Mouse (Mus musculus) embryo, embryonic 10 days (tissue): ENCODE results near the gene Mettl25.
A peak's percentile ranks its signal among the peaks of the same experiment; 100 is the strongest.

Experiments used
- DNase-seq: peaks from one replicate; pipeline ENCODE4 v3.0.0-alpha.2; 2015; ENCODE audit warnings: low spot score

The Mettl25 gene

DNA sequence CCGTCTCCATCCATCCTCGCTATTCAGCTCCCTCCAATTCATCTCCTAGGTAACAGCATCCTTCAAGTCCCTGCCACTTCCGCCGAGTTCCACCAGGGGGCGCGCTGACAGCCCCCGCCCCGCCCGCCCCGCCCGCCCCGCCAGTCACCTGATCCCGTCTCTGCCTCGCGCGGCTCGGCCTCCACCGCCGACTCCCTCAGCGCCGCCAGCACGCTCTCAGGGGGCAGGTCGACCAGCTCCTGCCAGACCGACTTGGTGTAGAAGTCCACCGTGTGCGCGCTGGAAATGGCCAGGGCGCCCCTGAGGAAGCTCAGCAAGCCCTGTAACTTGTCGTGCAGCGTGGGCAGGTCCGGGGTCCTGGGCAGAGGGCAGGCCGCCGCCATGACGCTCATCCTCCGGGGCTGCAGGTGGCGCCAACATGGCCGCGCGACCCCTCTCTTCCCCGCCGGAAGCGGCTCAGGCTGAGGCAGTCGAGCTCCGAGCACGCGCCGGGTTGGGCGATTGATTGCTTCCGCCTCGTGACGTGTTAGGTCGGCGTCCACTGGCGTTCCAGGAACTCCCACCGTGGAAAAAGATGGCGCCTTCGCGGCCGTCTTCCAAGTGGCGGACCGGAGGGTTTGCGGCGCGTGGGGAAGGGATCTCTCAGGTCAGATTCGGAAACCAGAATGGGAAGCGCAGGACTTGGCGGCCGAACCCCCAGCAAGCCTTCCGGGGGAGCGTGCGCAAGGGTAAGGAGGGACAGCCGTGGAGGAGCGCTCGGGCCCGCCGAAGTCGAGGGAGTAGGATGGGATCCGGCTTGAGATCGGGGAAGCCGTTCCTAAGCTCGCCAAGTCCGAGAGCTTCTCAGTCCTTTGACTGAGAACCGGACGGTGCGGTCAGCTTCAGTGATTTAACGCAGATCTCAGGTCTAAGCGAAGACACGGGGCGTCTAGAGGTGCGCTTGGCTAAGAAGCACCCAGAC lies at the start of gene Mettl25, which contains the start of gene Ccdc59:
Mettl25 (minus strand) TSS at position 453 of the 961 bp plus-strand sequence.
Ccdc59 (plus strand) TSS at position 140 of the 961 bp plus-strand sequence.
- DNase-seq = peak; percentile 98

DNA sequence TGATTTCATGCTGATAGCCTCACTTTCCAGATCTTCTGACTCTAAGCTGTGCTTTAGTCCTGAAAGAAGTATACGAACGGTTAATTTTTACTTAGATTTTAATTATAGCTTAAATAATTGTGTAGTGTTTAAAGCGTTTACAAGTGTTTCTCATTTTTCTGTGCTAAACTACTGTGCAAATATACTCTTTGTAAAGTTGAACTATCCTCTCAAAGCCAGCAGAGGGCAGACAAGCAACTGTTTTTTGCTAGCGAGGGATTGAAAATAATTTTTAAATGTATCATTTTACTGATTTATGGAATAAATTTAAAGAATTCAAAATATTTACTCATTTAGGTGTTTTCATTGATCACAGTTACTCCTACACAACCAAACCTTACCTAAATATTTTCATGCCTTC lies 26.1 kb upstream of the Mettl25 start:
- DNase-seq = peak; percentile 35

DNA sequence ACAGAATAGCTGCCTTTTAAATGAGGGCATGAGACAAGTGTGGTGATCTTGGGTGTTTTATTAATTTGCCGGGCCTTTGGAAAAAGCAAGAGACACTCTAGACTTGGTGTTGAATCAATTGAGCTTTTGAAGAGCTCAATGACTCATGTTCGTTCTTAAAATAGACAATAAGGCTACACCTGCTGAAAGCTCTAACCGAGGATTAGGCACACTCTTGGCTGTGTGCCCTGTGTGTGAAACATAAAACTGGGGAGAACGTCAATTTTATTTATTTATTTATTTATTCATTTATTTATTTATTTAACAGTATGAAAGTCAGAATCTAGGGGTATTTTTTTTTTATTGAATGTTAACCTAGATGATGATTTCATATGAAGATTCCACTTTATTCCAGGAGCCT lies 10.0 kb upstream of the Mettl25 start:
- DNase-seq = no peak

DNA sequence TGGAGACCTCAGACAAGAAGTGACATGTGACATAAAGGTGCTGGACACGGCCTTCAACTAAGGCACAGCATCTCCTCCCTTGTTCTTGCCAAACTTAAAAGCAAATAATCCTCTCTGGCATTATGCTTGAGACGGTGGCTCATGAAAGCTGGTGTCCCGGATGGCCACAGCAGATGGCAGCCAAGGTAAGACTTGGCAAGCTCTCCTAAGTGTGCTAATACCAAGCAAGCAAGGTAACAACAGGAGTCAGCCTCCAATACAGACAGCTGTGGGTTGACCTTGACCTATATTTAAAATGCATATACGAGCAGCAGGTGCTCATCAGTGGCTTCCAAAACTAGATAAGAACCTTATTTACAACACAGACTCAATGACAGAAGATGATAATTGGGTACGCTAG lies 9.1 kb upstream of the Mettl25 start:
- no peak for DNase-seq

DNA sequence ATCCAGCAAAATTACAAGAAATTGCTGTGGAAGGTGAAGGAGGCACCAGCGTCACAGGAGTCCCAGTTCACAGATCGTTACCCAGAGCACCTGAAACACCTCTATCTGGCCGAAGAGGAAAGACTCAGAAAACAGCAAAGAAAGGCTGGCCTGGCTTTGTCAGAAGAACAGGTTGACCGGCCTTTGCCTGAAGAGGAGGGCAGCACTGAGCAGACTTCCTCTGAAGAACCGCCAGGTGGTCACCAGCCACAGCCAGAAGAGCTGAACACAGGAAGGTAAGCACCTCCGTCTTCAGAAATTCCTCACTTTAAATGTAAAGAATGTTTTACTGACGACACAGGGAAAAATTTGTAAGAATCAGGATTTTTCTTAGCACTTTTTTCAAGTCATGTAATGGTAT lies 1.4 kb upstream of the Mettl25 start:
- DNase-seq = no peak

DNA sequence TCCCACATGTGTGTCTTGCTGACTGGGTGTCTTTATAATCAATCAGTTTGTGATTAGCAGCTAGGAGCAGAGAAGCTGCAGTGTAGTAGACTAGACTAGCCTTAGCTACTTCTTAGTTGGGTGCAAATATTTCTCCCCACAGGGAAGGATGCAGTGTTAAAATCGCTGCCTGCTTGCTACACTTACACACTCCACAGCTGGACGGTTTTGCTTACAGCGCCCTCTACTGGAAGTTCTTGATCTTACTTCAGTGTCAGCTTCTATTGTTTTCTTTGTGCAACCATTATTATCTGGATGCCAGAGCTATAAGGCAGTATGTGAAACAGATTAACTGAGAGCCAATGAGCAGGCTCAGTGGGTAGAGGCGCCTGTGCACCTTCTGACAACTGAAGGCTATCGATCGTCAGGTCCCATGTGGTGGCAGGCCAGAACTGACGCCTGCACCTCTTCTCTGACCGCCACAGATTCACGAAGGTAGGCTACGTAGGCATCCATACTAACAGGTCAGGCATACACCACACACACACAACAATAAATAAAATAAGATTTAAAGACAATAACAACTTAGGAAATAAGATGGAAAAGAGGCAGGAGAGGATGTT lies 6.5 kb downstream of the Mettl25 start:
- peak; percentile 66 for DNase-seq

DNA sequence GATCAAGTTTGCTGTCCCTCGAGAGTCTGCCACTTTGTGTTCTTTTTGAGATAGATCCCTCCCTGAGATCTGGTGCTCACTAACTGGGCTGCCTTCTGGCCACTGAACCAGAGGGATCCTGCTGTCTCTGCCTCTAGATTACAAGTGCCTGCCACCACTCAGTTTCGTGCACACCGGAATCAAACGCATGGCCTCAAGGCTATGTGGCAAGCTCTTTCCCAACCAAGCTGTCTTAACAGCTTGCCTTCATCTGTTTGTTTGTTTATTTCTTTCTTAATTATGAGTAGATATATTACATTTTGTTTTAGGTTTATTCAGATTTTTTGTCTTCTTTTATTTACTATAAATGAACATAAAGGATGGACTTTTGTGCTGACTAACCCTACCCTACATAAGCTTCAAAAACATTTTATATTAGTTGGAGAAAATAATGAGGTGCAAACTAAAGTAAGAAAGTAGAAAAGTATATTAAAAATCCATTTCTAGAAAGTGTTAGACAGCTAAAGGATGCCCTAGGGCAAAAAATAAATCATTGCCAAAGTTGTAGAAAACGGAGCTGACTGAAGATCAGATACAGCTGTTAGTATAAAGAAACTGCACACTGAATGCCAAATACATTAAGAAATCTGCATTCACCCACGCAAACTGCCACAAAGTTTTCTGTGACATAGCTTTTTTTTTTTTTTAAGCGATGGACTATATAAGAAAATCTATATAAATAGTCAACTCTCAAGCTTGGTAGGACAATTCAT lies 34.7 kb downstream of the Mettl25 start:
- no peak for DNase-seq

DNA sequence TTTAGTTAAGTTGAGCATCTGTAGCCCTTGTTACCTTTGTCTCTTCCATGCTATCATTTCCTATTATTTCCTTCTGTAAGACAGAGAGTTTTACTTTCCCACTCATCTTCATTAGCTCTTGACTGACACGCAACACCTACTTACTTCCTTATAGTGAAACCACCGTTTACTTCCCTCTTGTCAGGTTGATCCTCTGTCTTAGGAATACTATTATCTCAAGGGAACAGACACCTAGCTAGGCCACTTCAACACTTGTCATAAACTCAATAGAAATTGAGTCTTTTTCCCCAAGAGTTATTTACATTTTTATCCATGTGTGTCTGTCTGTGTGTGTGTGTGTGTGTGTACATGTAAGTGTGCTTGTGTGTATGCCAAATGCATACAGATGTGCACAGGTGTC lies 37.7 kb downstream of the Mettl25 start:
- no peak for DNase-seq

DNA sequence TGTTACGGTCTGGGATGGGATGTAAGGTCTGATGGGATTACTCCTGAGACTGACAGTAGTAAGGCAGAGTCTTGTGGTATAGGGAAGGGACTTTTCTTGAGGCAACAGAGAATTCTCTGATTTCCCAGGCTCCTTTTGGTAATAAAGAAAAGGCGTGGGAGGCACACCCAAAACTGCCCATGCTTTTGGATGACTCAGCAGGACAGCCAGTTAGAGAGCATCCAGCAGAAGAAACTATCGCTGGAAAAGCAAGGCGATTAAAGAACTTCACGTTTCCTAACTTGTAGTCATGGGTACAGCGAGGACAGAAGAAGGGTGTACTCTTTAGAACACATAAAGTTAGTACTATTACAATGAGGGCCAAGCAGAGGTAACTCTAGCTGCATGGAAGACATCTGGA lies 39.0 kb downstream of the Mettl25 start:
- DNase-seq = no peak

DNA sequence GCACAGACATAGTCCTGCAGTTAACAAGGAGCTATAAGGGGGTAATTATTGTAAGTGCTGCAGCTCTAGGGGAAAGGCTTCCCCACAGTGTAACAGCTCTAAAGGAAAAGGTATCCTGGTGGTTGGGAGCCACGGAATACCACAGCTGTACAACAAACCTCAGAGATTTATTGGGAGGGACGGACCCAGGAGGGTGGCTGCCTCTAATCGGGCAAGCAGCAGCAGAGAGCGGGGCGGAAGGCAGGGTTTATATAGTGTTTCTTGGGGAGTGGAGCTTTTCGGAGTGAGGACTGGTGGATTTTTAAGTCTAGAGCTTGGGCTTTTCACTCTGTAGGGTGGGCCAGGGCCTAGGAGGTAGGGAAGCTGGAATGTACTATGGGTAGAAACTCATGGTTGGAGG lies 40.0 kb downstream of the Mettl25 start:
- no peak for DNase-seq

DNA sequence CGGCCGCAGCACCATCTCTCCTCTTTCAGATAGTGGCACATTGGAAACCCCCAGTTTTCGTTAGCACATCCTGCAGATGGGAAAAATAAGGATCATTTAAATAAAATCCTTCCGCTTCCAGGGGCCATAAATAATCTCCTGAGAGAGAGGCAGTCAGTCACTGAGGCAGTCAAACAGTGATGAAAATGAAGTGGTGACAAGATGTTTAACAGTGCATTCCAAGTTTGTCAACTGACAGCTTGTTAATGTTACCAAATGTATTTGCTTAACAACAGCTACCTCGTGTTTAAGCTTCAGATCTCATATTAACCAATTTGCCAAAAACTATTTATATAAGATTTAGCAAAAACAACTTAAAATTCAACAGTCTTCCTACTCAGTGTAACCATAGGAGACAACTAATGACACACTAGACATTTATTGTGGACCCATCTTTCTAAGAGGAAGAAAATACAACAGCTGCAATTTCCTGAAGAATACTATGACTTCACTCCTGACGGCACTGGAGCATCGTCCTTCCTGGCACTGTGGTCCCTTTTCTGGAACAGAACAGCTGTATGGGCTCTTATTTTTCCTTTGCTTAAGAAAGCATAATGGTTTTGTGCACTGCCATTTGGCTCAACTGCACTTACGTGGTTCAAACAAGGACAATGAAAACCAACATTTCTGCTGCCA lies 43.8 kb downstream of the Mettl25 start:
- no peak for DNase-seq

DNA sequence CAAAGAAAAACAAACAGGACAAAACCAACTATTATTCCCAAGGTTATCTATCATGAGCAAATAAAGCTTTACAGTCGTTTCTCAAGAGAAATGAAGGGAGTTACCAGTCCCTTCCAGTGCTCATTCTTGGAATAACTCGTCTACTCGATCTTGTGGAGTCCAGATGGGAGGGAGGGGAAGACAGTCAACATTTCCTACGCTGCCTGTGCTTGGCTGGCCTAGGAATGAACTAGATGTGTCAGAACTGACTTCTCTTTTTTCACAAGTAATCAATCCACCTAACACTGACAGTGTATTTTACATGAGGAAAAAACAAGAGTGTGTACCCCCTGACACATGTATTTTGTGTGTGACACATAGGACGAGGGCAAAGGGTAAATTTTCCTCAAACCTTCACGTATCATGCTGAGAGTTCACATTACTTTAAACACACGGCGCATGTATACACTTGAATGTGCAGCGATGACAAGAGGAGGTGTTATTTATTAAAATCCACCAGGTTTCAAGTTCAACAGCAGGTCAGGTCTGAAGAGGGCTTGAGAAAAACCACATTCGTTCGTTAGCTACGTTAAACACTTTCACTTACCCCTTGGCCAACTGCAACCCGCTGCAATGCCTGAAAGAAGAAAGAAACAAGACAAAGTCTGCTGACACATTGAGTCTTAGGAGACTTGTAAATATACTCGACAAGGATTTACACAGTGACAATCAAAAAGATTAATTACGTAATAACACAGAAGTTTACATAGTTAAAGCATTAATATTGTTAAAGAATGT lies 47.2 kb downstream of the Mettl25 start:
- DNase-seq = peak; percentile 12

DNA sequence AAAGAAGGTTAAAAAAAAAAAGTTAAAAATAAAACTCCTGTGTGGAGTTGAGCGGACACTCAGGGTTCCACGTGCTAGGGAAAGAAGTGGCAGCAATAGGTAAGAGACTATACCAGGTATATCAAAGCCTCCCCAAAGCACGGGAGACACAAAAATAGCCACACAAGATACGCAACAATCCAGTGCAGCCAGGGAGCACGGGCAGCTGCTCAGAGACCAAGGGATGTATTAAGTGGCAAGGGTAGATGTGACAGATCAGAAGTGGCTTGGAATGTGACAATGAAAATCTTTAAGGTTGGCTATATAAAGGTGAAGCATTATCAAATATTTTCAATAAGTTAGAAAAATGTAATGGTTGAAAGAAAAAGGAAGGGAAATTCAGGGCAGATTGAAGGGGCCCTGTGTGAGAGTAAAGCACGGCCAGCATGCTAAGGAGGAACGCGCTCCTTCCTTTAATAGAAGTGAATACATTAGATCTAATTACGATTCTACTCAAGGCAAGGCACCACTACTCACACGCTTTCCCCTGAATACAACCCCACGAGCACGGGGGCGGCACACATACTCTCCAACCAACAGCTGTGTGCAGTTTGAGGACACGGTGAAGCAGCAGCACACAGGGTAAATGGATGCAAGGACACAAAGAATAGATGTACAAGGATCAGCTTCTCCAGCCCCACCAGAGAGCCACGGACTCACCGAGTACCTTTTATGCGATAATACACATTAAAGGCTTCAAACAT lies 52.3 kb downstream of the Mettl25 start:
- no peak for DNase-seq

DNA sequence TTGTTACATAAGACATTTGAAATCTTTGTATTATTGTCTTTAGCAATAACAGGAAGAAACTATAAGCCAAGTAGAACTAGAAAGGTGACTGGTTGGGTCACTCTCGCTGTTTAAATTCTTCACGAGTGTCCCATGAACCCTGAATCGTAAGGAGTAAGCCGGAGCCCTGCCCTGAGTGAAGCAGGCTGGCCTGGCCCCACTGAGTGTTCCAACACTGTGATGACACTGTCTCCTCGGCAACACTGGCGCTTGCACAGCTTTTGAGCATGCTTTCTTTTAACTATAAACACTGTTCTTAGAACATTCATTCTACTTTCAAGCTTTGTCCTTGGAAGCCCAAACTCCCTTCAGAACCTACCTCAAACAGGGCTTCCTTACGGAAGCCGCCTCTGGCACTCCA lies 57.4 kb downstream of the Mettl25 start:
- no peak for DNase-seq

DNA sequence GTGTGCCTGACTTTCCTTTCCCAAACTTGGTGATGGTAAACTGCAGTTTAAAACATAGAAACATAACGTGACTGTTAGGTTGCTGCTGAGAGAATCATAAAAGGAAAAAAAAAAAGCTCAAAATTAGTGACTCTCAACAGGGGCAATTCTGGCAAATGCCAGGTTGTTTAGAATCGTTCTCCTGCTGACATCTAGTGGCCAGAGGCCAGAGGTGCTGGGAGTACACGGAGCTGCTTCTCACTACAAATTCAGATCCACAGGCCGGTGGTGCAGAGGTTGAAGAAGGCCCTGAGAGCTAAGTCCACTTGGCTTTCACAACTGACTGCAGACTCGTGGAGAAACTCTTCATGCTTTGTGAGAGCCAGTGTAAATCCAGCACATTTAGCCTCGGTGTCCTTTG lies 66.8 kb downstream of the Mettl25 start:
- DNase-seq = peak; percentile 84

DNA sequence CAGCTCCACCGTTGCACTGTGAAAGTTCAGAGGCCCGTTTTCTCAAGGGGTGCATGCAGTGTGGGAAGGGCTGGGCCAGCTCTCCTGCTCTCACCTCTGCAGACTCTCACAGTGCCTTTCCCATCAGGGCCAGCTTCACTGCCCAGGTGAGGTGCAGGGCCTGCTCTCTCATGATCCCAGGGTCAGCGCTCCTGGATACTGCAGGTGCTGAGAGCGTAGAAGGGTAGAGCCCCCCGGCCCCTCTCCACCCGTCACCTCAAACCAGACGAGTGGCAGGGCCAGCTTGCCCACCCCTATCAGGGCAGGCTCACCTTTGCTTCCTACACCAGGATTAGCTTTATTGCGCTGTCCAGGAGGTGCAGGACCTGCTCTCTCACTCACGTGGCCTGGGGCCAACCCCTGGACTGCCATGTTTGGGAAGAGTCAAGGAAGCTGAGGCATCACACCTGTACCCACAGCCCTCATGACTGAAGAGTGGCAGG lies 68.3 kb downstream of the Mettl25 start:
- no peak for DNase-seq

DNA sequence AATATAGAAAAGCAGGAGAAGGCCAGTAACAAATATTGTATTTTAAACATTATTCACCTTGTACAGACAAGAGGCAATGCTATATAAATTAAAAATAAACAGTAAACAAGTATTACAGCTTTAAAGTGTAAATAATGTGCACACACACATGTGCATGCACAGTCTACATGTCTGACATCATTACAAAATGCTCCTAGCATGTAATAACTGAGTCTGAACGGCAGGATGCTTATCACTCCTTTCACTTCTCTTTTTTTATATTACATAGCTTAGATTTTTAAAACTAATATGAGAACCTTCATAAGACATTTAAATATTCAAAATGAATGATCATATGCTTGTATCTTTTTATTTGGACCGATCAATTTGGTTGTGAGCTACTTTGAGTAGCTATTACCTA lies 77.2 kb downstream of the Mettl25 start:
- DNase-seq = no peak

DNA sequence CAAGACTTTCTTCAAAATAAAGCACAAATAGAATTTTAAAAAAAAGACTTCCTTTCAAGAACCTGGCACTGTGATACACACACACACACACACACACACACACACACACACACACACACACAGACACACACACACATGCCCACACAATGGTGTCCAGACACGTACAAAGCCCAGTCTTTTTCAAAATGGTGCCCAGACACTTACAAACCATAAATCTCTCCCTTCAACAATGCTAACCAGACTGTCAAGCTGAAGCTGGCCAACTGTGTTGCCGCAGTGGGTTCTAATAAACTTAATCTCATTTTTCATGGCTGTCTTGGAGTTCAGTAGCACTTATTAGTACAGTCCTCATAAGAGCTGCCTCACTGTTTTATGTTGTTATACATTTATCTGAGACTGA lies 80.7 kb downstream of the Mettl25 start:
- no peak for DNase-seq

DNA sequence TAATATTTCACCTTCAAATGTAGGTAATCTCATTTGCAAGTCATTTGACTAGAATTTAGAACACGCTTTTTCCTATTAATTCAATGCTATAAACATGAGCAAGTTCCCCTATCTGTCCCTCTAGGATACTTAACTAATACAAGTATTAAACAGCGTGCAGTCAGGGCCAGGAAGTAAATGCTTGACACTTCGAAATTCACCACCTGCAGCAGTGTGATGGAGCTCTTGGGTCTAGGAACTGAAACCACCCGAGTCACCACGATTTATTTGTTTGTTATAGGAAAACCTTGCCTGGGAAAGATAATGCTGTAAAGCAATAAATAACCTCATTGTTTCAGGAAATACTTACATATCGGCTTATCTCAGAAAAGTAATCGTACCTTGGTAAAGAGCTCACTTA lies 81.1 kb downstream of the Mettl25 start:
- DNase-seq = no peak

DNA sequence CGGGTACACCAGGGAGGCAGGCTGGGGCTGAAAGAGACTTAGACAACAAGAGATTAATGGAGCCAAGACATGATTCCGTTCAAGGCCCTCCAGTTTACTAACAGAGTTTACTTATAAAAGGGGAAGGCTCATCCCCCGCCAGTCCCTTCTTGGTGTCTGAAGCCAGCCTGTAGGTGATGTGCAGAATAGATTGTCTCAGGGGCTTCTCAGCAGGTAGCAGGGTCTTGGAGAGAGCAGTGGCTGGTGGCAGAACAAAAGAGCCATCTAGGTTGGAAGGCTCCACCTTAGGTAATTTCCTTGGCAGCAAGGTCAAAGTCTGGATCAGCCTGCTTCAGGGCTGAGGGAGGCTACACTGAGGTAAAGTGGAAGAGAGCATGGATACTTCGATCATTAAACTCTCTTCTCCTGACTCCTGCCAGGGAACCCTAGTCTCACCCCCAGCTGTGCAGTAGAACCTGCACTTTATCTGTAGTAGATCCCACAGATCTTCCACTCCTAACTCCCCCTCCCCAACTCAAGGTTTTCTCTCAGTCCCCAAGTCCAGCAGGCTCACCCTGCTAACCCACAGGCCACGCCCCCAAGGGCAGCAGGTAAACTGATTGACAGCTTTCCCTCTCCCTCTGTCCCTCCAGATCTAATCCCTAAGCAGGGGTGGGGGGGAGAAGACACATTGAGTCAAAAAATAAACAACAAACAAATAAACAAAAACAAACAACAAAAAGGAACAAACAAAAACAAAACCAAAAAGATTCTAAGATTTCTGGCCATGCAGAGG lies 87.2 kb downstream of the Mettl25 start:
- DNase-seq = no peak
